Mouse (Mus musculus): ENCODE results near the gene Gm49373. TPM values are rescaled to one million over a fixed set of nuclear protein-coding genes. Genes with fewer than 3 reads are reported as not detected.

Gm49373 gene
- total and polyA plus RNA-seq, 3 experiments = 0.60 to 1.5 (median 0.85) TPM

DNA sequence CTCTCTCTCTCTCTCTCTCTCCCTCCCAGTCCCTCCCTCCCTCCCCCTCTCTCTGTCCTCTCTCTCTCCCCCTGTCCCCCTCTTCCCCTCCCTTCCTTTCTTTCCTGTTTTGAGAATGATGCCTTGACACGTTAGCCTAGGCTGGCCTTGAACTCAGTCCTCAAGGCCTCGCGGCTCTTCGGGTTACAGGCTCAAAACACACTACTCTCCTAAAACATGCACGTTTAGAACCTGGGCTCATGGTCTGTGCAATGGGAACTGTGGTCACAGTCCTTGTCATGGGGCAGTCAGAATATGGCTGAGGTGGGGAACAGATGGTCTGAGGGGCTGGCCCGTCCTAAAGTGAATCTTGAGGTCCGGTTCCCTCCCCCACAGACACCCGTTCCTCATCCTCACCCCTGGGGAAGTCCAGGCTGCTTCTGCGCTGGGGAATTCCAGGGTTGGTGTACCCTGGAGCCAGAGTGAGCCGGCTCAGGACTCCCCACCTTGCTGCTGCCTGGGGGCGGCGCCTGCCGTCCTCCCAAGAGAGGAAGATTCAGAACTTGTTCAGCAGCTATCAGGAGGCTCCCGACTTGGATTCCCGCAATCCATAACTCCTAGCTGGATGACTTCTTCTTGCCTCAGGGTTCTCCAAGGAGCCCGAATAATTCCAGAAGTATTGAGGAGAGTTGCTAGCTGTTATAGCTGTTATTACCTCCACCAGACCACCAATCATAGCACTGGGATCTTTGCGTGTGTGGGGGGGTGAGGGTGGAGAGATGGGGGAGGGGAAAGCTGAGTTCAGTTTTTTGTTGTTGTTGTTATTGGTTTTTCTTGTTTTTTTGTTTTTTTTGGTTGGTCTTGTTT lies 56.3 kb downstream of the Gm49373 start:
- Histone ChIP-seq H3K27ac (ENCODE audit: insufficient read depth, low read depth) (peak overlapping the region; percentile 74), H3K4me3 (replicated peaks in 1 of 3; ENCODE audit: low read depth in 2 of 3, low read length in 2 of 3, poor library complexity in 1 of 3) (peak overlapping the region; percentile 60 to 90 (median 69)), H3K79me2 (replicated peaks; ENCODE audit: control insufficient read depth, extremely low read depth, insufficient read depth, poor library complexity, severe bottlenecking) (peaks cover 55% of the 10 kb centered on the region), H3K9ac (ENCODE audit: insufficient read depth, low read depth) (peak overlapping the region; percentile 50), H3K4me1 (ENCODE audit: control insufficient read depth in 1 of 2, insufficient read depth in 2 of 2) (peaks cover 23 to 50% of the 10 kb centered on the region in 2 experiments), H3K9me3 (replicated peaks; ENCODE audit: low read length) (no peaks in the 10 kb centered on the region), H3K36me3 (replicated peaks in 1 of 2; ENCODE audit: control insufficient read depth in 1 of 2, insufficient read depth in 1 of 2, low read length in 1 of 2) (peaks cover 29 to 42% of the 10 kb centered on the region in 2 experiments), H3K4me2 (ENCODE audit: insufficient read depth, low read depth, poor library complexity, severe bottlenecking) (peak overlapping the region; percentile 89), H3K27me3 (replicated peaks) (no peaks in the 10 kb centered on the region)
- TF ChIP-seq RAD21 (IDR thresholded peaks at IDR 0.05; ENCODE audit: low read depth, low read length) = no peak
- TF ChIP-seq ETS1 (conservative IDR thresholded peaks at IDR 0.05; ENCODE audit: low read depth, low read length) = peak; percentile 76
- TF ChIP-seq CHD1 (IDR thresholded peaks at IDR 0.05; ENCODE audit: low read depth, low read length) = no peak; the same call in 1 of the 2 replicates
- TF ChIP-seq MAFK (IDR thresholded peaks at IDR 0.05; ENCODE audit: insufficient replicate concordance, low read length) = no peak
- 0 out of 2 replicates have a peak, but pooled peaks have one; percentile 45 for TF ChIP-seq SIN3A (IDR thresholded peaks at IDR 0.05; ENCODE audit: low read length)
- TF ChIP-seq TBP (conservative IDR thresholded peaks at IDR 0.05; ENCODE audit: low read depth, low read length) = 0 out of 2 replicates have a peak, but pooled peaks have one; percentile 9
- TF ChIP-seq ELF1 (IDR thresholded peaks at IDR 0.05; ENCODE audit: low read depth, low read length) = 0 out of 2 replicates have a peak, but pooled peaks have one; percentile 32
- TF ChIP-seq NELFE (IDR thresholded peaks at IDR 0.05; ENCODE audit: low read depth, low read length) = no peak
- no peak; the same call in 1 of the 2 replicates for TF ChIP-seq RCOR1 (conservative IDR thresholded peaks at IDR 0.05; ENCODE audit: low read depth, low read length)
- TF ChIP-seq NRF1 (IDR thresholded peaks at IDR 0.05; ENCODE audit: low read depth, low read length) = peak; percentile 48; the same call in 1 of the 2 replicates
- TF ChIP-seq PAX5 (IDR thresholded peaks at IDR 0.05; ENCODE audit: low read length) = no peak
- peak; percentile 59; the same call in 1 of the 2 replicates for TF ChIP-seq CHD2 (IDR thresholded peaks at IDR 0.05; ENCODE audit: low read length)
- TF ChIP-seq JUND (conservative IDR thresholded peaks at IDR 0.05; ENCODE audit: low read depth, low read length) = no peak
- TF ChIP-seq MAZ (IDR thresholded peaks at IDR 0.05; ENCODE audit: low read depth, low read length) = 0 out of 2 replicates have a peak, but pooled peaks have one; percentile 48
- TF ChIP-seq POLR2A (IDR thresholded peaks at IDR 0.05; ENCODE audit: low read depth, low read length) = no peak
- TF ChIP-seq MXI1 (IDR thresholded peaks at IDR 0.05; ENCODE audit: low read depth, low read length) = peak; percentile 23; the same call in 1 of the 2 replicates
- no peak for TF ChIP-seq USF2 (conservative IDR thresholded peaks at IDR 0.05; ENCODE audit: low read depth, low read length)
- no peak for TF ChIP-seq ZNF384 (IDR thresholded peaks at IDR 0.05; ENCODE audit: low read depth, low read length)
- no peak for TF ChIP-seq EP300 (IDR thresholded peaks at IDR 0.05; ENCODE audit: low read length)
- TF ChIP-seq ZMIZ1 (IDR thresholded peaks at IDR 0.05; ENCODE audit: low read depth, low read length) = no peak; the same call in 1 of the 2 replicates
- no peak for TF ChIP-seq SMC3 (IDR thresholded peaks at IDR 0.05; ENCODE audit: low read depth, low read length)
- no peak for TF ChIP-seq HCFC1 (IDR thresholded peaks at IDR 0.05; ENCODE audit: low read depth, low read length)
- no peak for TF ChIP-seq JUN (IDR thresholded peaks at IDR 0.05; ENCODE audit: insufficient read depth, low read depth, low read length)
- TF ChIP-seq POLR2AphosphoS2 (IDR thresholded peaks at IDR 0.05; ENCODE audit: low read depth, low read length) = no peak; the same call in 1 of the 2 replicates
- TF ChIP-seq MYC (IDR thresholded peaks at IDR 0.05; ENCODE audit: low read depth, low read length) = 0 out of 2 replicates have a peak, but pooled peaks have one; percentile 28
- TF ChIP-seq MEF2A (IDR thresholded peaks at IDR 0.05; ENCODE audit: borderline replicate concordance, low read depth, low read length) = peak; percentile 50; the same call in 1 of the 2 replicates
- TF ChIP-seq E2F4 (IDR thresholded peaks at IDR 0.05; ENCODE audit: insufficient replicate concordance, low read depth, low read length) = no peak
- no peak for TF ChIP-seq TCF12 (IDR thresholded peaks at IDR 0.05; ENCODE audit: low read depth, low read length)
- TF ChIP-seq GABPA (IDR thresholded peaks at IDR 0.05; ENCODE audit: insufficient replicate concordance, low read depth, low read length) = no peak
- no peak for TF ChIP-seq USF1 (IDR thresholded peaks at IDR 0.05; ENCODE audit: low read depth, low read length)
- peak; percentile 69 for TF ChIP-seq IRF4 (IDR thresholded peaks at IDR 0.05; ENCODE audit: low read depth, low read length)
- TF ChIP-seq BHLHE40 (IDR thresholded peaks at IDR 0.05; ENCODE audit: low read depth, low read length) = peak; percentile 53
- no peak for TF ChIP-seq ZC3H11A (IDR thresholded peaks at IDR 0.05; ENCODE audit: low read depth, low read length)
- TF ChIP-seq UBTF (IDR thresholded peaks at IDR 0.05; ENCODE audit: low read depth, low read length) = no peak; the same call in 1 of the 2 replicates
- TF ChIP-seq KAT2A (IDR thresholded peaks at IDR 0.05; ENCODE audit: insufficient replicate concordance, low read length) = no peak
- no peak for TF ChIP-seq CTCF (conservative IDR thresholded peaks at IDR 0.05 in 1 of 2, IDR thresholded peaks at IDR 0.05 in 1 of 2; ENCODE audit: low read depth in 2 of 2, low read length in 2 of 2)
- no peak for TF ChIP-seq ZKSCAN1 (IDR thresholded peaks at IDR 0.05; ENCODE audit: borderline replicate concordance, low read depth, low read length)
- no peak for TF ChIP-seq MAX (IDR thresholded peaks at IDR 0.05; ENCODE audit: low read length)
- dilution Hi-C loops (cut with MboI; ENCODE audit: extremely low pct_ligation_motif_present, extremely low pct_unique_long_range_greater_than_20kb, low sequenced_read_pairs) (no loop called here), in situ Hi-C loops (cut with MboI; ENCODE audit: low pct_ligation_motif_present, low pct_unique_long_range_greater_than_20kb, low sequenced_read_pairs) (loop anchor here (10.0 kb wide), 1 partner anchor 128 kb away; the partner anchor contains the start of gene Cdc37)
- no peak for DNase-seq (ENCODE audit: extremely low read depth)

All from CH12.LX (cell line).